Mouse (Mus musculus) bone marrow macrophage, adult 2 months (primary cell): ENCODE data around the gene Zxdc.

Source experiments
- CTCF ChIP-seq: IDR thresholded peaks from 2 replicates; pipeline ENCODE4 v1.5.1; 2012; ENCODE audit warnings: low read depth, mild to moderate bottlenecking, low read length, moderate library complexity
- POLR2A ChIP-seq: IDR thresholded peaks from 2 replicates; pipeline ENCODE4 v1.6.1; 2012; ENCODE audit warnings: mild to moderate bottlenecking, low read depth, low read length, borderline replicate concordance

- no peak for TF ChIP-seq CTCF
- no peak for TF ChIP-seq POLR2A
Observed at GRCm38 (mm10) chr6:90324463-90324862, 44.8 kb upstream of the Zxdc start.
